Mouse (Mus musculus) lung, adult 2 months (tissue): Measurements from ENCODE around the gene Cd82.
A peak's percentile ranks its signal among the peaks of the same experiment; 100 is the strongest.

ENCODE experiments used
- CTCF ChIP-seq: fragments of 200-500 bp; IDR thresholded peaks from 2 replicates; pipeline ENCODE4 v1.5.1; 2011; ENCODE audit warnings: mild to moderate bottlenecking, low read length, control low read depth; ENCODE audit not compliant: insufficient read depth
- POLR2A ChIP-seq: fragments of 200-500 bp; IDR thresholded peaks from 2 replicates; pipeline ENCODE4 v1.6.1; 2011; ENCODE audit warnings: low read depth, mild to moderate bottlenecking, control low read depth, low read length, borderline replicate concordance; ENCODE audit errors: extremely low read depth

- TF ChIP-seq CTCF = no peak
- TF ChIP-seq POLR2A = peak; percentile 82; the same call in 1 of the 2 replicates
Measured at GRCm38 (mm10) chr2:93461869-93462714, 848 bp downstream of the Cd82 start.
